Mouse (Mus musculus): ENCODE data around the gene Gclm.

The Gclm gene

GRCm38 (mm10) chr3:122293223-122293953 lies 48.0 kb downstream of the Gclm start:
- no peak for DNase-seq

GRCm38 (mm10) chr3:122293954-122294850 lies 48.8 kb downstream of the Gclm start, which contains the start of gene Bcar3:
Gene Bcar3, plus strand, starts transcription at chr3:122294136.
- DNase-seq: peak; percentile 94

GRCm38 (mm10) chr3:122295511-122295910 lies 50.2 kb downstream of the Gclm start:
- no peak for DNase-seq

- peak; percentile 22 for DNase-seq
These were observed 51.6 kb downstream of the Gclm start for GRCm38 (mm10) chr3:122296979-122297378.

DNA sequence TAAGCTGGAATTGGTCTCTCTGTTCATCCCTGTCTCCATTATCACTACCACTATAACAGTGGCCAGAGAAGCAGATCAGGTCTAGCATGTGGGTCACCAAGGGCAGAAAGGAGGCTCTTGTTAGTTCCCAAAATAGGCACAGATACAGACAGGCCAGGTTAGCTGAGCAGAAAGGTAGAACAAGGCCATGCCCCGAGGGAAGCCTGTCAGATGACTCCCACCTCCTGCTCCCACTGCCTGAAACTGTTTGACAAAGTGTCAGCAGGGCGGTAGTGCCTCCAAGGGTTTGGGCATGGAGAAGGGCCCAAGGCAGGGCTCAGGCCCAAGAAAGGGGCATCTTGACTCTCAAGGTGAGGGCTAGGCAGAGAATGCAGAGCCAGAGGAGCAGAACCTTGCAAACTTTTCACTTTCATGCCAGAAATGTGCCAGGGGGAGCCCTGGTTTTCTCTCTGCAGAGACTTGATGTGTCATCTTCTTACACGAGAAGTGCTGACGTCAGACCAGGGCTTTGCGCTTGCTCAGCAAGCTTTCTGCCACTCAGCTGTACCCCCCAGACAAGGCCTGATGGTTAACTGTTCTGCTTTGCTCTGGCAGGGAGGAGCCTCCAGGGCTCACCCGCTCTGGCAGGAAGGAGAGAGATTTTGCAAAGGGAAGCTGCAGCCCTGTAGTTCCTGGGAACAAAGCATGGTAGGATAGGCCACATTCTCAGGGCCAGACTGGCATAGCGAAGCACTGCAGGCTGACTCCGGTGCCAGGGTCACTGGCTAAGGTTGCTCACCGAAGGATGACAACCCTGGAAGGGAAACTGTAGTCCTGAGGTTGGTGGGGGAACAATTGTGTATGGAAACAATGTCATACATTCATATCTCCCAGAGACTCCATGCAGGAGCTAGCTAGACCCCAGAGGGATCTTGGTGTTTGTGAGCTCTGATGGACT lies 55.9 kb downstream of the Gclm start:
- DNase-seq: peak; percentile 25

GRCm38 (mm10) chr3:122304560-122304959 lies 59.2 kb downstream of the Gclm start:
- no peak for DNase-seq

DNA sequence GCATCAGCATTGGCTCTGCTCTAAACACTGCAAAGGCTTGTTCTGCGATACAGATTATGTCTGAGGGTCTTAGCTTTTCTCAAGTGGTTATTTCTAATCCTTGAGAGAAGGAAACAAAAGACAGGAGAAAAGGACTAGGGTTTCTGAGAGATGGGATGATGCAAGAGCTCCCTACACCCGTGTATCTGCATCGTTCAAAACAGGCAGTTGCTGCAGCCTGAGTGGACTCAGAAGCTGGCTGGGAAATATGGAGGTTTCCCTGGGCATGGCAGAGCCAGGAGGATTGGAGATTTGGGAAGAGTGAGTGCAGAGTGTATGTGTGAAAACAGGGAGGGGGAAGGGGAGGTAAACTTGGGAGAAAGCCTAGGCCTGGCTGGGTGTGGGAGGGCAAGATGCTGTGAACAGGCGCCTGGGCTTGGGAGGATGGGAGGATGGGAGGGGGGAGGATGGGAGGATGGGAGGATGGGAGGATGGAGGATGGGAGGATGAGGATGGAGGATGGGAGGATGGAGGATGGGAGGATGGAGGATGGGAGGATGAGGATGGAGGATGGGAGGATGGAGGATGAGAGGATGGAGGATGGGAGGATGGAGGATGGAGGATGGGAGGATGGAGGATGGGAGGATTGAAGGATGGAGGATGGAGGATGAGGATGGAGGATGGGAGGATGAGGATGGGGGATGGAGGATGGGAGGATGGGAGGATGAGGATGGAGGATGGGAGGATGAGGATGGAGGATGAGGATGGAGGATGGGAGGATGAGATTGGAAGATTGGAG lies 62.7 kb downstream of the Gclm start:
- no peak for DNase-seq

- DNase-seq: no peak
These were observed 63.6 kb downstream of the Gclm start for GRCm38 (mm10) chr3:122308981-122309380.

DNA sequence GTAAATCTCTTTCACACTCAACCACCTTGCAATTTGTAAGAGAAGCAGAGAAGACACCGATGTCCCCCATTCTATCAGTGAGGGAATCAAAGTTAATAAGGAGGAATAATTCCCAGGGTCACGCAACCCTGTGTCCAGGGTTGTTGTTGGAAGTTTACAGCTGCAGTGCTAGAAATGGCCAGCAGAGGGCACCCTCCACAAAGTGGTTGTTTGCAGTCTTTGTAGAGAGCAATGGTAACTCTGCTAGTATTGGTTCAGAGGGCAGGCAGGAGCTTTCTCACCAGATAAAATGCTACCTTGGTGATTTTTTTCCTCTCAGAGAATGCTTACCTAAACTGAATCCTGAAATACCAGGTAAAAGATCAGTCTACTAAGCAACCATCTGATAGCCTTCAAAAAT lies 66.7 kb downstream of the Gclm start:
- peak; percentile 63 for DNase-seq

DNA sequence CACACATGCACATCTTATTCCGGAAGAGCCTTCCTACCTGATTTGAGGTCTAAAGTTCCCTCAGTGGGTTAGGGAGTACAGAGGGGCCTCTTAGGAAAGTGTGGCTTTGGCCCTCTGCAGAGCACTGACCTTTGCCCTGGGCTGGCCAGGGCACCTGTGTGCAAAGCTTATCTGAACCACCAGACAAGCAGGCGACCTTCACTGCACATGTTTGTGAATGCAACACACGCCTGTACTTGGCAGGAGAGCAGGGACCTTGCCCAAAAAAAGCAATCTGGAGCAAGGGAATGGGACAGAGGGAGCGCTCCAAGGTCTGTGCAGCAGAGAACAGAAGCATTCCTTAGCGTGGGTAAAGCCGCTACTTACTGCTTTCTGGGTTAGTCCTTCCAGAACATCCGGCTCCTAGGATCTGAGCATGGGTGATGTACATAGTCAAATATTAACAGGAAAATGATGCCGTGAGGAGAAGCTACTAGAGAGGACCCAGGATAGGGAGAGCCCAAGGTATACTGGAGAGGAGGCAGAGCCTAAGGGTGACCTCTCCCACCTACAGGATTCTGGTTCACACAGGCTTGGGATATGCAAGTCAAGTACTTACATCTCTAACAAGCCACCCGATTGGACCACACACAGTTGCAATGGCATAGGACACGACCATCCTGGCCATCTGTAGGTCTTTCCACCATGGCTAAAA lies 67.7 kb downstream of the Gclm start:
- no peak for DNase-seq

DNA sequence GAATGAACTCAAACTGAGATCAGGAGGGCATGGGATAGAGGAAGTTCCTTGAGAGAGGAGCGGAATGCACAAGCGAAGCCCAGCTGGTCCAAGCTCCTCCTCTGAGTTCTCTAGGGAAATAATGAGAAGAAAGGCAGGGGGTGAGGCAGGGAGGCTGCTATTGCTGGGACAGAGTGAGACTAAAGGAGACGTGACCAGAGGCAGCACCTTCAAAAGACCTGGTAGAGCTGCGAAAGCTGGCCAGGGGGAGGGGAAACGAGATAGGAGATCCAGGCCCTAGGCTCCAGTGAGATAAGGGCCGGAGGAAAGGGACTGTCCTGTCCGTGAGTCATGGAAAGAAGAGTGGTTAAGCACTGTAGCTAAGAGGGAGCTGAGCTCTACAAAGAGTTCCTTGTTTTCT lies 68.6 kb downstream of the Gclm start:
- DNase-seq: no peak

DNA sequence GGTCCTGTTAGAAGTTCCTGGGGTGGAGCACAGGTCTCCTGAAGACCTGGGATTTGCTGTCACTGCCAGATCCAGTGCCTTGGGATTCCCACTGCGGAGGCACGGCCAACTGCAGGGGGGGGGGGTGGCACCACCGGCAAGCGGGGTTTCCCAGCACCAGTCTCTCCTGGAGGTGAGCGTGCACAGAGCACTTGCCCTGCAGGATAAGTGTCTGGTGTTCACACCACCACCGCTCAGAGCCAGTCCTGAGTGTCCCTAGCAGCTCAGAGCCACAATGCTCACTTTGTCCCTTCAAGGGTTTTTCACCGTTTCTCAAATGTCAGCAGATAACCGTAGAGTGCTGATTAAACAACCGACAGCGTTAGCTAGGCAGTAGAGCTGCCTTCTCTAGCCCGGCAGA lies 71.3 kb downstream of the Gclm start:
- no peak for DNase-seq

DNA sequence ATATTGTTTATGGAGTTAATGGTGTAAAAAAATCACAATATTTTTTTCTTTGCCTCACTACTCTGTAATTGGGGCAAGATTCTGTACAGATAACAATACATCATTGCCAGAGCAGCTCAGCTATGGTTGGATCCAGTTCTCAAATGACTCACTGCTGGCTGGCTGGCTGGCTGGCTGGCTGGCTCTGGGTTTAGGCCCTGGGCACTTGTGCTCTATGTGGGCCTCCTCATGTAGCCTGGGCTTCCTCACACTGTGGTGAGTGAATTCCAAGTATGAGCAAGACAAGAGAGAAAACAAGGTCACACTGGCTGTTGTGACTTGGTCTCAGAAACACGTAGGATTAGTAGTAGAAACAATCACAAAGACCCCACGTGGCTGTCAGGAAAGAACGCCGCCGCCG lies 72.0 kb downstream of the Gclm start:
- no peak for DNase-seq

Measured in cerebellum, adult 11-12 months (tissue).